Mouse (Mus musculus): ENCODE results near the gene Rab6a. TPM values are rescaled to one million over a fixed set of nuclear protein-coding genes. Genes with fewer than 3 reads are reported as not detected.
A peak's percentile ranks its signal among the peaks of the same experiment; 100 is the strongest.

Gene Rab6a
- total and polyA plus RNA-seq, 3 experiments, result 43.2 to 92.8 (median 58.4) TPM

DNA sequence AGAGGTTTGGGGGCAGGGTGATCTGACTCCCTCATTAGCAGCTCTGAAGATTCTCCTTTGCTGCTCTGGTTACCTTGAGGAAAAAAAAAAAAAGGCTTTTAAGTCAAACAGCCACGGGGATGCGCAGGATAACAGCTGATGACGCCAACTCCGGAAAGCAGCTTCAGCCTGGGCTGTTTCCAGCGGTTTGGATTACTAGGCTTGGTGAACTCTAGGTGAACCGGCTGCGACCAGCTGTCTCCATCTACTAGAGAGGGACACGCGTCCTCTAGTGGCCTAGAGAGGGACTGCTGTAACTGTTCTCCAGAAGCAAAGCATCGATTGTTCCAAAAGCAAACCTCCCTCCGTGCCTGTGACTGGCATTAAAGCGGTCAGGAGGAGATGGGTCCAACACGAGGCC is 56.0 kb downstream of the Rab6a start:
- Histone ChIP-seq H3K4me3 (ENCODE audit: control insufficient read depth in 1 of 2, insufficient read depth in 1 of 2, low read depth in 2 of 2, low read length in 2 of 2) (peak overlapping the region; percentile 21 to 31; a peak in 1 of 4 replicates), H3K27ac (ENCODE audit: control insufficient read depth, low read depth, low read length) (no peak overlapping the region), H3K9ac (ENCODE audit: control insufficient read depth, low read depth, low read length, poor library complexity, severe bottlenecking) (peak overlapping the region; percentile 18; the same call in 1 of the 2 replicates), H3K9me3 (replicated peaks; ENCODE audit: insufficient read depth, low read length) (no peaks in the 10 kb centered on the region), H3K36me3 (ENCODE audit: control insufficient read depth in 1 of 2, insufficient read depth in 2 of 2, low read length in 2 of 2) (no peaks in the 10 kb centered on the region), H3K79me2 (ENCODE audit: control insufficient read depth, insufficient read depth, low read length, poor library complexity) (no peaks in the 10 kb centered on the region), H3K27me3 (ENCODE audit: control insufficient read depth in 1 of 2, insufficient read depth in 2 of 2, low read length in 2 of 2) (no peaks in the 10 kb centered on the region; a peak in 1 of 4 replicates), H3K4me1 (ENCODE audit: control insufficient read depth in 1 of 2, insufficient read depth in 2 of 2, low read length in 2 of 2) (peaks cover 0 to 5% of the 10 kb centered on the region in 2 experiments; a peak in 1 of 4 replicates)
- DNase-seq (ENCODE audit: low read depth, low spot score), result peak; percentile 91
- TF ChIP-seq MXI1 (IDR thresholded peaks at IDR 0.05; ENCODE audit: low read depth, low read length) (peak; percentile 48; the same call in 1 of the 2 replicates), ZKSCAN1 (IDR thresholded peaks at IDR 0.05; ENCODE audit: low read depth, low read length) (no peak), ETS1 (IDR thresholded peaks at IDR 0.05; ENCODE audit: low read depth, low read length) (peak; percentile 85), NRF1 (IDR thresholded peaks at IDR 0.05; ENCODE audit: insufficient read depth, low read depth, low read length, poor library complexity, severe bottlenecking) (peak; percentile 20; the same call in 1 of the 2 replicates), ZC3H11A (IDR thresholded peaks at IDR 0.05; ENCODE audit: low read depth, low read length) (peak; percentile 80), SMC3 (IDR thresholded peaks at IDR 0.05; ENCODE audit: low read depth, low read length) (peak; percentile 96), RAD21 (IDR thresholded peaks at IDR 0.05; ENCODE audit: low read depth, low read length) (peak; percentile 81), POLR2AphosphoS2 (IDR thresholded peaks at IDR 0.05; ENCODE audit: low read length) (no peak), CHD2 (IDR thresholded peaks at IDR 0.05; ENCODE audit: low read length) (no peak), EP300 (IDR thresholded peaks at IDR 0.05; ENCODE audit: low read depth in 1 of 2, low read length in 2 of 2) (peak in 1 of 2 experiments; percentile 23; a peak in 1 of 4 replicates), ZNF384 (IDR thresholded peaks at IDR 0.05; ENCODE audit: low read depth, low read length) (peak; percentile 79), TCF12 (IDR thresholded peaks at IDR 0.05; ENCODE audit: low read depth, low read length) (0 out of 2 replicates have a peak, but pooled peaks have one; percentile 33), SIN3A (IDR thresholded peaks at IDR 0.05; ENCODE audit: low read length) (peak; percentile 66), HCFC1 (IDR thresholded peaks at IDR 0.05; ENCODE audit: low read depth, low read length) (no peak), NELFE (IDR thresholded peaks at IDR 0.05; ENCODE audit: low read depth, low read length) (no peak), RCOR1 (IDR thresholded peaks at IDR 0.05; ENCODE audit: low read depth, low read length) (0 out of 2 replicates have a peak, but pooled peaks have one; percentile 42), MYC (IDR thresholded peaks at IDR 0.05; ENCODE audit: low read depth, low read length) (peak; percentile 54; the same call in 1 of the 2 replicates), CTCF (IDR thresholded peaks at IDR 0.05 in 2 of 3, conservative IDR thresholded peaks at IDR 0.05 in 1 of 3; ENCODE audit: control insufficient read depth in 1 of 3, insufficient read depth in 1 of 3, low read depth in 2 of 3, low read length in 3 of 3, poor library complexity in 1 of 3, severe bottlenecking in 1 of 3) (peak; percentile 88 to 100 (median 97)), BHLHE40 (IDR thresholded peaks at IDR 0.05; ENCODE audit: borderline replicate concordance, low read depth, low read length) (0 out of 2 replicates have a peak, but pooled peaks have one; percentile 5)

DNA sequence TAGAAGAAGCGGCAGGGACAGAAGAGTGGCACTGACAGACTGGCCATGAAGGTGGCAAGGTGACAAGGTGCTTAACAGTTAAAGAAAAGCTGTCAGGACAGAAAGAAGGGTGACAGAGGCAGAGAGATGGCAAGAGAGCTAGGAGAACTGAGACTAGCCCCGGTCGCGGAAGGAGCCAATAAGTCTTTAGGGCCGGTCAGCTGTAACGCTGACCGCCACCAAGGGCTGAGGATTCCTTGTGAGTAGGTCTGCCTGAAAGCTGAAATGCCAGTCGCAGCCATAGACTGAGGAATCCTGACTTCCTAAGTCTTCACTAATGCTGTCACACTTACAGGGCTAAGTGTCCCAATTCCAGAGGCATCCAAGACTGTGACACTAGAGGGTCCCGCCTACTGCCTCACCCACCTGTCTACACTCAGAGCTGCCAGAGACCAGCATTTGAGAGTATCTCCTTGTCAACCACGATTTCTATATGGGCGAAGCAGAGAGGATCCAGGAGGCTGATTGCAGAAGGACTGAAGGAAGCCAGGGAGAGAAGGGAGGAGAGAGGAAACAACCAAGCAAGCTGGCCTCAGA is 56.6 kb downstream of the Rab6a start:
- no peaks in the 10 kb centered on the region for H3K9me3 ChIP-seq (replicated peaks; ENCODE audit: insufficient read depth, low read length)
- no peaks in the 10 kb centered on the region for H3K79me2 ChIP-seq (ENCODE audit: control insufficient read depth, insufficient read depth, low read length, poor library complexity)
- H3K4me1 ChIP-seq (ENCODE audit: control insufficient read depth in 1 of 2, insufficient read depth in 2 of 2, low read length in 2 of 2), result peaks cover 0 to 5% of the 10 kb centered on the region in 2 experiments; a peak in 1 of 4 replicates
- H3K9ac ChIP-seq (ENCODE audit: control insufficient read depth, low read depth, low read length, poor library complexity, severe bottlenecking), result no peak overlapping the region
- no peak for DNase-seq (ENCODE audit: low read depth, low spot score)
- TF ChIP-seq TBP (IDR thresholded peaks at IDR 0.05; ENCODE audit: low read depth, low read length) (no peak), UBTF (IDR thresholded peaks at IDR 0.05; ENCODE audit: borderline replicate concordance, insufficient read depth, low read depth, low read length) (no peak), MXI1 (IDR thresholded peaks at IDR 0.05; ENCODE audit: low read depth, low read length) (no peak), POLR2AphosphoS5 (IDR thresholded peaks at IDR 0.05; ENCODE audit: borderline replicate concordance, low read depth, low read length) (no peak), USF2 (IDR thresholded peaks at IDR 0.05; ENCODE audit: borderline replicate concordance in 1 of 2, insufficient read depth in 1 of 2, low read depth in 1 of 2, low read length in 2 of 2) (no peak), CHD1 (IDR thresholded peaks at IDR 0.05; ENCODE audit: low read depth, low read length) (no peak), CTCF (IDR thresholded peaks at IDR 0.05 in 2 of 3, conservative IDR thresholded peaks at IDR 0.05 in 1 of 3; ENCODE audit: control insufficient read depth in 1 of 3, insufficient read depth in 1 of 3, low read depth in 2 of 3, low read length in 3 of 3, poor library complexity in 1 of 3, severe bottlenecking in 1 of 3) (no peak), MYC (IDR thresholded peaks at IDR 0.05; ENCODE audit: low read depth, low read length) (no peak), GATA1 (IDR thresholded peaks at IDR 0.05; ENCODE audit: low read depth, low read length) (no peak), ZNF384 (IDR thresholded peaks at IDR 0.05; ENCODE audit: low read depth, low read length) (no peak), SIN3A (IDR thresholded peaks at IDR 0.05; ENCODE audit: low read length) (no peak), CHD2 (IDR thresholded peaks at IDR 0.05; ENCODE audit: low read length) (no peak), ETS1 (IDR thresholded peaks at IDR 0.05; ENCODE audit: low read depth, low read length) (no peak), MAZ (IDR thresholded peaks at IDR 0.05; ENCODE audit: low read depth, low read length) (no peak), MAFK (IDR thresholded peaks at IDR 0.05; ENCODE audit: borderline replicate concordance, low read depth, low read length) (no peak), ZC3H11A (IDR thresholded peaks at IDR 0.05; ENCODE audit: low read depth, low read length) (no peak)
- H3K27ac ChIP-seq (ENCODE audit: control insufficient read depth, low read depth, low read length), result no peak overlapping the region
- H3K4me3 ChIP-seq (ENCODE audit: control insufficient read depth in 1 of 2, insufficient read depth in 1 of 2, low read depth in 2 of 2, low read length in 2 of 2), result 0 out of 4 replicates have a peak overlapping the region, but pooled peaks of 1 of the 2 experiments have one; percentile 21
- no peaks in the 10 kb centered on the region for H3K36me3 ChIP-seq (ENCODE audit: control insufficient read depth in 1 of 2, insufficient read depth in 2 of 2, low read length in 2 of 2)
- H3K27me3 ChIP-seq (ENCODE audit: control insufficient read depth in 1 of 2, insufficient read depth in 2 of 2, low read length in 2 of 2), result no peaks in the 10 kb centered on the region; a peak in 1 of 4 replicates

All from MEL (cell line).